Comparison of ENCODE assay signal across 25 mouse cellular contexts in the genomic region with DNA sequence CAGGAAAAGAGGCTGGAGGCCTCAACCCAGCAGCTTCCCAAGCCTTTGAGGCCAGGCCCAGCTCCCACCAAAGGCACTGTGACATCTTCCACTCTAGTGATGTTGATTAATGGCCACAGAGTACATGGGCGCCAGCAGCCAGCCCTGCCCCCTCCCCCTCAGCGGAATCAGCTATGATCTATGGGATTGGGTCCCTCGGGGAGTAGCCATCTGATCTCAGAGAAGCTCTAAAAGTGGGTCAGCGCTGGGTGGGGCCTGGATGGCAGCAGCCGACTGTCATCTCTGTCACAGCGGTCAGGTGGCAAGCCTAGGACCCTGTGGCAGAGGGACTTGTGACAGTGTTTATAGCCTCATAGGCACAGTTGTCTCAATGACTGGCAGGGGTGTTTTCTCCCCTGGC. TPM values are rescaled to one million over a fixed set of nuclear protein-coding genes. Genes with fewer than 3 reads are reported as not detected.
DNase-seq lines count a peak whose midpoint lies in the region; ATAC-seq lines count a peak whose summit lies in the region.
"Had no signal": no experiment of that assay in that cellular context is flagged by ENCODE, and none has a peak within 500 bp of the region (broad histone marks: within the 10 kb centered on the region; RNA-seq: fewer than 3 reads in every experiment).

No protein-coding gene starts in this region.

- peaks cover 41% of the 10 kb centered on the region for H3K4me1 ChIP-seq in hindbrain, embryonic 10.5 days (replicated peaks)
- H3K4me1 ChIP-seq in hindbrain, embryonic 14.5 days (replicated peaks; ENCODE audit: control insufficient read depth, insufficient read depth, low read length), result peaks cover 7% of the 10 kb centered on the region
- peaks cover 13% of the 10 kb centered on the region; the same call in 1 of the 2 replicates for H3K4me1 ChIP-seq in hindbrain, embryonic 12.5 days
- H3K4me1 ChIP-seq: heart, embryonic 12.5 days; limb, embryonic 10.5 days; liver, embryonic 15.5 days had no signal

- H3K4me3 ChIP-seq in hindbrain, embryonic 10.5 days, result no peak overlapping the region
- no peak overlapping the region for H3K4me3 ChIP-seq in hindbrain, embryonic 14.5 days (replicated peaks; ENCODE audit: low read length)
- H3K4me3 ChIP-seq in hindbrain, embryonic 12.5 days, result no peak overlapping the region
- H3K4me3 ChIP-seq: forebrain, embryonic 10.5 days; heart, embryonic 12.5 days; limb, embryonic 10.5 days; liver, embryonic 15.5 days had no signal

- 81% methylated on average over 6 of the region's 6 CpGs for WGBS in hindbrain, embryonic 10.5 days
- 44% methylated on average over 6 of the region's 6 CpGs for WGBS in hindbrain, embryonic 14.5 days
- 55% methylated on average over 6 of the region's 6 CpGs for WGBS in hindbrain, embryonic 12.5 days

- no peaks in the 10 kb centered on the region for H3K27me3 ChIP-seq in hindbrain, embryonic 10.5 days (ENCODE audit: insufficient read depth, poor library complexity, severe bottlenecking)
- no peaks in the 10 kb centered on the region for H3K27me3 ChIP-seq in hindbrain, embryonic 14.5 days (ENCODE audit: control insufficient read depth, insufficient read depth, low read length)
- H3K27me3 ChIP-seq in hindbrain, embryonic 12.5 days, result no peaks in the 10 kb centered on the region; the same call in 1 of the 2 replicates

- no peaks in the 10 kb centered on the region for H3K36me3 ChIP-seq in hindbrain, embryonic 10.5 days
- no peaks in the 10 kb centered on the region for H3K36me3 ChIP-seq in hindbrain, embryonic 14.5 days (replicated peaks; ENCODE audit: control insufficient read depth, insufficient read depth)
- no peaks in the 10 kb centered on the region for H3K36me3 ChIP-seq in hindbrain, embryonic 12.5 days
- H3K36me3 ChIP-seq: forebrain, embryonic 10.5 days; heart, embryonic 12.5 days; limb, embryonic 10.5 days; liver, embryonic 15.5 days had no signal

- H3K27ac ChIP-seq in hindbrain, embryonic 10.5 days, result peak overlapping the region; percentile 29; the same call in 1 of the 2 replicates
- H3K27ac ChIP-seq in hindbrain, embryonic 14.5 days, result no peak overlapping the region
- no peak overlapping the region for H3K27ac ChIP-seq in hindbrain, embryonic 12.5 days
- H3K27ac ChIP-seq: forebrain, embryonic 10.5 days; limb, embryonic 10.5 days; liver, embryonic 15.5 days had no signal

- H3K4me2 ChIP-seq in hindbrain, embryonic 14.5 days (replicated peaks), result no peak overlapping the region
- H3K4me2 ChIP-seq in hindbrain, embryonic 12.5 days (replicated peaks), result no peak overlapping the region
- H3K4me2 ChIP-seq: heart, embryonic 12.5 days; liver, embryonic 15.5 days had no signal

- H3K9ac ChIP-seq in hindbrain, embryonic 14.5 days, result no peak overlapping the region
- no peak overlapping the region; the same call in 1 of the 2 replicates for H3K9ac ChIP-seq in hindbrain, embryonic 12.5 days
- H3K9ac ChIP-seq: forebrain, postnatal 0 days; heart, embryonic 12.5 days; liver, embryonic 15.5 days had no signal

- no peak for ATAC-seq in hindbrain, embryonic 14.5 days (ENCODE audit: low FRiP score)
- ATAC-seq in hindbrain, embryonic 12.5 days (ENCODE audit: low FRiP score), result peak; percentile 45; the same call in 1 of the 2 replicates
- ATAC-seq: forebrain, postnatal 0 days; midbrain, embryonic 16.5 days; Patski had no signal

- no peaks in the 10 kb centered on the region for H3K9me3 ChIP-seq in hindbrain, embryonic 10.5 days
- no peaks in the 10 kb centered on the region for H3K9me3 ChIP-seq in hindbrain, embryonic 14.5 days (ENCODE audit: control insufficient read depth, low read length)
- no peaks in the 10 kb centered on the region for H3K9me3 ChIP-seq in hindbrain, embryonic 12.5 days (replicated peaks)
- H3K9me3 ChIP-seq: forebrain, embryonic 10.5 days; heart, embryonic 12.5 days; limb, embryonic 10.5 days; liver, embryonic 15.5 days had no signal

- DNase-seq in hindbrain, embryonic 10.5 days (ENCODE audit: low spot score), result peak; percentile 16
- no peak for DNase-seq in hindbrain, embryonic 14.5 days (ENCODE audit: low spot score)
- DNase-seq in mesoderm, embryonic 11.5 days (ENCODE audit: low read depth, low spot score), result peak; percentile 59
- DNase-seq in retina, postnatal 1 day, result peak; percentile 90
- no peak for DNase-seq in testis, postnatal 14 days (ENCODE audit: low spot score)
- DNase-seq in thymus, postnatal 14 days, result no peak
- DNase-seq: adrenal gland, adult 2 months; cerebellum, adult 2 months; cerebellum, postnatal 36 days; forebrain, postnatal 0 days; gastrocnemius, postnatal 14 days; heart, adult 11 months; heart, postnatal 10 days; kidney, adult 11 months; layer of hippocampus, adult 9-11 months; liver; lung, postnatal 4 days; thymus, adult 2 months had no signal

RNA-seq across cellular contexts. Expression of gene Dlgap4, which starts 37.5 kb away (rescaled TPM):
- 133 and 197 TPM in 2 replicates for polyA plus RNA-seq in hindbrain, embryonic 10.5 days (2016; fragmentation: Nextera tagmentation; extraction: Ambion mirVana)
- 220 and 221 TPM in 2 replicates for polyA plus RNA-seq in hindbrain, embryonic 14.5 days (2014; fragmentation: Nextera tagmentation; extraction: Ambion mirVana)
- polyA plus RNA-seq in hindbrain, embryonic 12.5 days (2016; fragmentation: Nextera tagmentation; extraction: Ambion mirVana), result 202 and 215 TPM in 2 replicates

Comparison
In these comparisons a context has a peak if more than half of its experiments do, and no peak if none do; other contexts are left out.
1. DNase-seq: peak in hindbrain, embryonic 10.5 days (single experiment), mesoderm, embryonic 11.5 days (single experiment) and retina, postnatal 1 day (single experiment); none in hindbrain, embryonic 14.5 days (single experiment), testis, postnatal 14 days (single experiment) and thymus, postnatal 14 days (single experiment).